Mouse (Mus musculus) layer of hippocampus, adult 8-10 months (tissue): ENCODE measurements at regions not wholly inside any gene's neighbourhood (a gene's known extent, or its start where the extent isn't known, plus 50 kb on each side); places are given as distances from the start of the nearest gene placed in this dataset.

ENCODE experiments used
- DNase-seq, 2 experiments: peaks; one replicate each; pipeline ENCODE4 v3.0.0; 2022; ENCODE audit warnings: low spot score in 2 of 2

DNA sequence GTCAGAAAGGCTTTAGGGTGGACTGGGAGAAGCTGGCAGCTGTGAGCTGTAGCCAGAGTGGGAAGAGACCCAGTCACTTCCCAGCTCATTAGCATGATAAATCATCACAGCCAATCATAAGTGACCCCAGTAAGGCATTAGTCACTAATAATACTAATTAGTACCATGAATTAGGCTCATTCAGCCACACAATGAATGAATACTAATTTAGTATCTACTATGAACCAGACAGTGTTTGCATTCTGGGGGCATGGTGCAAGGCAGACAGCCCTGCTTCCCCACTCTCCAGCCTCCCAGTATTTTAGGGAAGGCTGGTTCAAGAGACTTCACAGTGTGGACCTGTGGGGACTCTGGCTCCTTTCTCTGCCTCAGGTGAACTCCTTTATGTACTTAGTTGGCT lies 523.7 kb downstream of the Tbc1d22a start:
- no peak for DNase-seq

DNA sequence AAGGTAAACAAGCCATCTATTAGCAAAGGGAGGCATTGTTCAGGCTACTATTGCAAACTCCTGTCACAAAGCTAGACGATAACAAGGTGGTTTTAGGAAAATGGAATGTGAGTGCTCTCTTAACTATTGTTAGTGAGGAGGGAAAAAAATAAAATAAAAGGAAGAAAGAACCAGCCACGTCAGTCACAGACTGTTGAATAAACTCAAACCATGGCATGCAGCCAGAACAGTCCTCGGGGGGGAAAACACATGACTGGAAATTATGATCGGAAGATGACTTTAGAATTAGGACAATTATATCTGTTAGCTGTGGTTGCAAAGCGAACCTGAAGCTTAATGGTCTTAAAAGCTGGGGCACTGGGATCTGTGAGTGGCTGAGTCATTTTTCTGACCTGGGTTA lies 524.1 kb downstream of the Tbc1d22a start:
- no peak for DNase-seq

DNA sequence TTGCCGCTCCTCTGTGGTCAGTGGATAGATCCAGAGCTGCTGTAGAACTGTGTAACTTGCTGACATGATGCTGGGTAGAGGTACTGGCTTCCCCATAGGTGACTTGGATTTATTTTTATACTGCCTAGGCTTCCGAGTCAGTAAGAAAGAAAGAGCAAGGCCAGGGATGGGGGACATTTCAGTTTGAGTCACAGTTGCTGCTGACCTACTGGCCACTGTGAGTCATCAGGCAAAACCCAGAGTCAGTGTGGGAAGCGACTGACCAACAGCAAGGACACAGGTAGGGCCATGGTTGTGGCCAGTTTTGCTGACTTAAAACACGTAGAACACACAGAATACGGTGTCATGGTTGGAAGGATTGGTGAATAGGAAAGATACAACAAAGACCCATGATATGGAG lies 524.5 kb downstream of the Tbc1d22a start:
- DNase-seq = no peak

- DNase-seq = peak; percentile 29 to 65
Observed at GRCm38 (mm10) chr15:86751436-86752136, 537.3 kb downstream of the Tbc1d22a start.

GRCm38 (mm10) chr15:86763581-86764375 lies 549.5 kb downstream of the Tbc1d22a start:
- DNase-seq = peak in 1 of 2 experiments; percentile 23

- DNase-seq = no peak
Observed at GRCm38 (mm10) chr15:86767623-86768022, 553.4 kb downstream of the Tbc1d22a start.

DNA sequence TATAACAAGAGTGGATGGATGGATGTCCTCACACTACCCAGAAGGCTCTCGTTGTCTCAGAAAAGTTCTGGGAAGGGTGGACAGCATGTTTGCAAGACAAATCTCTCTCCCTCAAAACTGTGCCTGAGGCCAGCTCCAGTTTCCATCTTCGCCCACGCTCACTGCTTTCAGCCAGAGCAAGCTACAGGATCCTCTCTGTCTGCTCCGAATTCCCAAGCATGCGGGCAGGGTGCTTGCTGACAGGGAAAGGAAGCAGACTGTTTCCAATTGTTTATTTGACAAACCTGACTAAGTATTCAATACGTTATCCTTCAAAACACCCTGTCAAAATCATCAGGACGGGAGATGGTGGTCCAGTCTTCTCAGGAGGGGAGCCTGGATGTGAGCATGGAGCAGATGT lies 558.8 kb downstream of the Tbc1d22a start:
- DNase-seq = no peak

DNA sequence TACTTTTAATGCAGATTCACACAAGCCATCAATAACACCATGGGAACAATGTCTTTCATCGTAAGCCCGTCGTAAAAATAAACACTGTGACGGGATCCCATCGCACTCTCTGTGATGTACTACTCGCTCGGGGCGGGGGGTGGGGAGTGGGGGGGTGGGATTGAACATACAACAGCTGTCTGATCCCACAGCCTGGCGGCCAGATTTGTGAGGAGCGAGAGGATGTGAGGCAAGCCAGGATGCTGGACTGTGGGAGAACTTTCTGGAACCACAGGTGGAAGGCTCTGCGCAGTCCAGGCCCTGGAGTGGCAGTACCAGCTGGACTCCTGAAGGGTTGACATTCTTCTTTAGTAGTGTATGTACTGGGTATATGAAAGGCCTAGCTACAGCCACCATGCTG lies 563.7 kb downstream of the Tbc1d22a start:
- no peak for DNase-seq

GRCm38 (mm10) chr15:86781160-86781559 lies 566.9 kb downstream of the Tbc1d22a start:
- no peak for DNase-seq

- DNase-seq = no peak
Observed at GRCm38 (mm10) chr15:86794716-86795115, 580.5 kb downstream of the Tbc1d22a start.

GRCm38 (mm10) chr15:86798474-86799178 lies 584.4 kb downstream of the Tbc1d22a start:
- peak in 1 of 2 experiments; percentile 36 for DNase-seq

DNA sequence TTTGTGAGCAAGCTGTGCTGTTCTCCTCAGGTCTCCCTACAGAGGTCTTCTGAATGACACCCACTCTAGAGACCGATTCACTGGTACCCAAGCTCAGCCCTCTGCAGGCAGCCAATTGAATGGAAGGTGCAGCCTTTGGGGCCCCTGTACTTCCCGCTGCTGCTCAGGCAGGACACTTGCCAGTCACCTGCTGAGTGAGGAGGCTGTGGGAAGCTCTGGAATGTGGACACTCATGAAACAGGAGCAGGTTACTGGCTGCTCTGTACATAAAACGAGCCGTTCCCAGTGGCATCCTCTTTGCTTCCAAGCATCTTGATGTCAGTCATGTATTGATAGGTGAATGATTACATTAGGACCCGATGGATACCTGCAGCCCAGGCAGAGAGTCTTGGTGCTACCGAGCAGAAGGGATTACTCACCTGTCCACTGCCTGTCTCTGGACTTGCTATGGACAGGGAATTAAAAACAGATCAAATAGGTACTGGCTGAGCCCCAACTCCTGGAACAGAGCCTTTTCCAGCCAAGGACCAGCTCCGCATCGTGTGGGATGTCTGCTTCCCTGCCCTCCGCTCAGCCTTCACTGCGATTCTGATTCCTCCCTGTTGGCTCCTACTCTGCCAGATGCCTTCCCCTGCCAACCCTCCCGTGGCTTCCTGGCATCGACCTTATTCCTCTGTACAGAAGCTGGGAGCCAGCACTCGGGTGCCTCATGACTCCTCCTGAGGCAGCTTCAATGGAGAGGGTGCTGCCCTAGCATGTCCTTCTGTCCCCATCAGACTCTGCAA lies 593.2 kb downstream of the Tbc1d22a start:
- no peak for DNase-seq

- no peak for DNase-seq
Observed at GRCm38 (mm10) chr15:86811821-86812220, 597.6 kb downstream of the Tbc1d22a start.

GRCm38 (mm10) chr15:86814808-86815421 lies 600.7 kb downstream of the Tbc1d22a start:
- peak; percentile 54 to 61 for DNase-seq

GRCm38 (mm10) chr15:86835996-86836395 lies 621.7 kb downstream of the Tbc1d22a start:
- peak; percentile 32 to 38 for DNase-seq

DNA sequence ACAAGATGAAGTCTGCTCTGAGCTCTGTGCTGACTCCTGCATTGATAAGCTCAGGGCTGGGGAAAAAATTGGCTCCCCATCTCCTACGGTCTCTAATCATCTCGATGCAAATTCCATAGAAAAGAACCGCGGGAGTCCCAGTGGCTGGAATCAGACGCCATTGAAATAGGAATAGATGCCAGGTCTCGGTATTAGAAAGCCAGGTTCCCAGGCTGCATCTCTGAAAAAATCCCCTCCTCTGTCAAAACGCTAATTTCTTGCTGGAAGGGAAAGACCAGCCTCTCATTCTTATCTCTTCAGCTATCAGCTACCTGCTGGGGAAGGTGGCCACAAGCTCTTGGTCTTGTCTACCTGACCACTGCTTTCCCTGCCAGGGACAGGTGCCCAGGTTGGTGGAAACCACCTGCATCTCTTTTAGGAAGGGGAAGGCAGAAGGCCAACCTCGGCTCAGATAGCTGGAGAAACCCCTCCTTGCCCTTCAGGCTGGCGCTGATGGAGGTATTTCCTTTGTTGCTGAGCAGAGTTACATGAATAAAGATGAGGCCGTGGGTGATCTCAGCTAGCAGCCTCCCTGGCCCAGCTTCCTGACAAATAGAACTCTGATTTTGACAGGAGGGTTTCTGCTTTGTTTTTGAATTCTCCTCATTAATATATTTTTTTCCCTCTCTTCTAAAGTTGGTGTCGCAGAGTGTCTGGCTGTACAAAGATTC lies 638.1 kb downstream of the Tbc1d22a start:
- DNase-seq = no peak

- no peak for DNase-seq
Observed at GRCm38 (mm10) chr15:86858356-86858906, 644.2 kb downstream of the Tbc1d22a start.

- DNase-seq = no peak
Observed at GRCm38 (mm10) chr15:86875721-86876309, 661.6 kb downstream of the Tbc1d22a start.

- DNase-seq = no peak
Observed at GRCm38 (mm10) chr15:86896974-86897373, 647.1 kb upstream of the Fam19a5 start.

DNA sequence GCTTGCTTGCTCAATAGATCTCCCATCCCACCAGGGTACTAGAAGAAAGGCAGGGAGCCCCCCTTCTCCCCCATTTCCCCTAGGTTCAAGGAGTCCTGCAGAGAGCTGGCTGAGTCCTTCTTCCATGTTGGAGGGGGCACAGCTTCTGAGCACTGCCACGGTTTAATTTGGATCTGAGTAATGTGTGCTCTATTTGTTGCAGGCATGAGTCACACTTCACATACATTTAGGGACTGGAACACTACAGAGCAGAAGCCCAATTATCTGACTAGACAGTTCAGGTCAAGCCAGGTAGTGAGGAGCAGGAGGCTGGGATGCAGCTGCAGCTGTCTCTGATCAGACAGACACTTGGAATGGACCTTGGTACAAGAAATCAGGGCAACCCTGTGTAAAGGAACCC lies 644.1 kb upstream of the Fam19a5 start:
- no peak for DNase-seq
